Mouse (Mus musculus) hindbrain, embryonic 12.5 days (tissue): ENCODE data around the gene Chsy1. TPM values are rescaled to one million over a fixed set of nuclear protein-coding genes. Genes with fewer than 3 reads are reported as not detected.
"Not testable (repeated sequence)": the region's sequence is repeated elsewhere in the genome, so short reads cannot be mapped to it uniquely, and the experiment has no call there.

Source experiments
- ATAC-seq: fragments of 200-750 bp; cut with Nextera tagmentation; 2 replicates; pipeline ENCODE4 v1.8.0; 2017; ENCODE audit warnings: moderate TSS enrichment; ENCODE audit not compliant: low FRiP score
- H3K27ac ChIP-seq: fragments of 300-500 bp; sonication (generic); 2 replicates; pipeline ENCODE4 v1.5.1; 2016; ENCODE audit warnings: mild to moderate bottlenecking
- H3K27me3 ChIP-seq: fragments of 300-500 bp; sonication (generic); 2 replicates; pipeline ENCODE4 v1.6.1; 2016; ENCODE audit warnings: mild to moderate bottlenecking
- H3K36me3 ChIP-seq: fragments of 300-500 bp; sonication (generic); 2 replicates; pipeline ENCODE4 v1.6.1; 2016; ENCODE audit warnings: mild to moderate bottlenecking
- H3K4me1 ChIP-seq: fragments of 300-500 bp; sonication (generic); 2 replicates; pipeline ENCODE4 v1.6.1; 2016
- H3K4me2 ChIP-seq: fragments of 300-500 bp; sonication (generic); replicated peaks from 2 replicates; pipeline ENCODE4 v1.6.1; 2016; ENCODE audit warnings: mild to moderate bottlenecking
- H3K4me3 ChIP-seq: fragments of 300-500 bp; sonication (generic); 2 replicates; pipeline ENCODE4 v1.5.1; 2016; ENCODE audit warnings: mild to moderate bottlenecking
- H3K9ac ChIP-seq: fragments of 300-500 bp; sonication (generic); 2 replicates; pipeline ENCODE4 v1.6.1; 2016; ENCODE audit warnings: mild to moderate bottlenecking, moderate library complexity
- H3K9me3 ChIP-seq: fragments of 300-500 bp; sonication (generic); replicated peaks from 2 replicates; pipeline ENCODE4 v1.6.1; 2016; ENCODE audit warnings: mild to moderate bottlenecking
- WGBS: fragments of 180-500 bp; shearing (Covaris S2); methylation state at CpG from one replicate; pipeline ENCODE4 v1.1.7; 2016; 5-methylcytosine and 5-hydroxymethylcytosine counted together
- polyA plus RNA-seq: library from polyadenylated mRNA; unstranded; fragments of >200 nt; fragmentation: Nextera tagmentation; extraction: Ambion mirVana; gene quantifications from 2 replicates; pipeline ENCODE4 v1.2.1, GENCODE M21; 2016

Gene Chsy1
- polyA plus RNA-seq, 1 experiment from 2014 or later = 16.1 TPM

DNA sequence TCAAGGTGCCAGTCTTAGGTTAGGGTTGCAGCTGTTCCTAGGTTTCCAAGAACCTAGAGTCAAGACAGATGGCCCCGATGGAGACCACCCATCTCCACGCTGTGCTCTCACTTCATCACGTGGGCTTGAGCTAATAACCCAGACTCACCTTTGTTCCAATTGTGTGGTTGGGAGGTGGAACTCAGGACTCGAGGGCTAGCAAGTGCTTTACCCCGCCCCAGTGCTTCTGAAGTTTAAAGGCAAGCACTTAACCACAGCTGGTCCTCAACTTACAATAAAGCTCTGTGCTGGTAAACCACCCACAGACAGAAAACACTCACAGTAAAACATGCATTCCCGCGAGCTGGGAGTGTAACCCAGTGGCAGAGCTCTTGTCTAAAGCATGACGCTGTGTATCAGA is 74.1 kb downstream of the Chsy1 start:
- H3K4me1 ChIP-seq = peaks cover 10% of the 10 kb centered on the region; the same call in 1 of the 2 replicates
- H3K4me3 ChIP-seq = no peak overlapping the region
- 78% methylated on average over 8 of the region's 8 CpGs for WGBS
- H3K9ac ChIP-seq = no peak overlapping the region
- no peak for ATAC-seq
- no peaks in the 10 kb centered on the region for H3K36me3 ChIP-seq
- H3K9me3 ChIP-seq = no peaks in the 10 kb centered on the region
- no peaks in the 10 kb centered on the region for H3K27me3 ChIP-seq
- H3K27ac ChIP-seq = no peak overlapping the region
- no peak overlapping the region for H3K4me2 ChIP-seq

DNA sequence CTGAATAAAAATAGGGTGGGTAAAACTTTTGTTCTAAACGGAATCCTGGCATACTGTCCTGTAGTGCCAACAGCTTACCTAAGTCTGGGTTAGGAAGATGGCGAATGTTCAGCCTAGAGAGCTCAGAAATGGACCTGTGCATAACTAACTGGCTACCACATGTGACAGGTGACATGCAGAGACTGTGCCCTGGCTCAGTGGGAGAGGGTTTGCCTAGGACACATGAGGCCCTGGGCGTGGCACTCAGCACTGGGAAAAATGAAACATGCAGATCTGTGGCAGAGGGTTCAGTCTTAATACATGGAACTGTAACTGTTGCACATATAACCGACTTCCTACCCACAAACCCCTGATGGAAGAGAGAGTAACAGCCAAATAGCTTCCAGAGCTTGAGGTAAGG is 74.7 kb downstream of the Chsy1 start:
- no peak overlapping the region for H3K4me2 ChIP-seq
- H3K9me3 ChIP-seq = no peaks in the 10 kb centered on the region
- 83% methylated on average over 4 of the region's 4 CpGs for WGBS
- no peak for ATAC-seq
- H3K4me3 ChIP-seq = no peak overlapping the region
- H3K9ac ChIP-seq = no peak overlapping the region
- no peaks in the 10 kb centered on the region for H3K36me3 ChIP-seq
- H3K27me3 ChIP-seq = no peaks in the 10 kb centered on the region
- H3K27ac ChIP-seq = no peak overlapping the region
- peaks cover 8% of the 10 kb centered on the region; the same call in 1 of the 2 replicates for H3K4me1 ChIP-seq

DNA sequence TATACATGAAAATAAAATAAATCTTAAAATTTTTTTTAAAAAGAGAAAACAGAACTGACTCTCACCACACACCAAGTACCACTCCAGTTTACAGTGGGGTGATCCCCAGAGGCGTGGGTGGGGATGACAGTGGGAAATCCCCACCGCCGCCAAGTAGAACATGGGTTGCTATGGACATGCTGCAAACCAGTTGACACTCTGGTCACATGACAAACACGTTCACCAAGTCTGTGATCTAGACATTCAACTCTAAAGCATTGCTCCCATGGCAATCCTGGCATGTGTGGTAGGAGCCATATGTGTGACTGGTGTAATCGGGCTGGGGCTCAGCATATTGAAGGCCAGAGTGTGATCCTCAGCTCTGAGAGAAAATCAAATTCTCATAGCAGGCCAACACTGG is 76.1 kb downstream of the Chsy1 start:
- Histone ChIP-seq H3K4me3 (no peak overlapping the region), H3K4me2 (no peak overlapping the region), H3K27ac (no peak overlapping the region), H3K36me3 (no peaks in the 10 kb centered on the region), H3K27me3 (no peaks in the 10 kb centered on the region), H3K9me3 (no peaks in the 10 kb centered on the region), H3K4me1 (0 out of 2 replicates have a peak, but pooled peaks cover 5% of the 10 kb centered on the region), H3K9ac (no peak overlapping the region)
- no peak for ATAC-seq
- 88% methylated on average over 5 of the region's 5 CpGs for WGBS

- Histone ChIP-seq H3K4me3 (no peak overlapping the region), H3K4me2 (no peak overlapping the region), H3K9ac (no peak overlapping the region), H3K36me3 (no peaks in the 10 kb centered on the region), H3K27ac (no peak overlapping the region), H3K27me3 (no peaks in the 10 kb centered on the region), H3K9me3 (no peaks in the 10 kb centered on the region), H3K4me1 (0 out of 2 replicates have a peak, but pooled peaks cover 5% of the 10 kb centered on the region)
- WGBS = 91% methylated on average over 4 of the region's 4 CpGs
- no peak for ATAC-seq
Observed at GRCm38 (mm10) chr7:66187581-66188231, 78.4 kb downstream of the Chsy1 start.

DNA sequence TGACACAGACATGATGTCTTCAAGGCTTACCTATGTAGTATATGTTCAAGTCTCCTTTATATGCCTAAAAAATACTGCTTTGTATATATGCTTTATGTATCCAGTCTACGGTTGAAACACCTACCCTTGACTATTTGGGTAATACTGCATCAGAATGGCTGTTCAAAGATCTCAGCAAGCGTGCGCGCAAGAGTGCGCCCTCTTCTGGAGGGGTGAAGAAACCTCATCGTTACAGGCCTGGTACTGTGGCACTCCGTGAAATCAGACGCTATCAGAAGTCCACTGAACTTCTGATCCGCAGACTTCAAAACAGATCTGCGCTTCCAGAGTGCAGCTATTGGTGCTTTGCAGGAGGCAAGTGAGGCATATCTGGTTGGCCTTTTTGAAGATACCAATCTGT is 81.1 kb downstream of the Chsy1 start:
- H3K4me1 ChIP-seq, ATAC-seq, H3K27me3 ChIP-seq, H3K4me3 ChIP-seq, H3K36me3 ChIP-seq, H3K9me3 ChIP-seq, H3K27ac ChIP-seq, H3K4me2 ChIP-seq, H3K9ac ChIP-seq: not testable (repeated sequence)
- 87% methylated on average over 10 of the region's 10 CpGs for WGBS

DNA sequence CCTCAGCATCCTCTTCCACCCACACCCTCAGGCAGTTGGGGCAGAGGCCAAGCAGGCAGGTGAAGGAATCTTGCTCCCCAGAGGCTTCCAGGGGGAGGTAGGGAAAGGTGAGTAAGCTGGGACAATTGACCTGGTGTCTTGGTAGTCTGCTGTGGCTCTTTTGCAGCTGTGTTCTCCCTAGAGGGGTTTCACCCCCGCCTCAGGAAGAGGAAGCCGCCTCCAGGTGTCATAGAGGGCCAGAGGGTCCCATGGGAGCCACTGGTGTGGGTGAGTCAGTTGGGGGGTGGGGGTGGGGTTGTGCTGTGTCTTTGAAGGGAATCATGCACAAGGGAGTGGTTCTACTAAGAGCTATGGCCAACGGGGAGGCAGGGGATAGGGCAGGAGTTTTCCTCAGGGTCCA is 85.2 kb downstream of the Chsy1 start:
- WGBS = 78% methylated on average over 3 of the region's 3 CpGs
- H3K4me1 ChIP-seq = peaks cover 7% of the 10 kb centered on the region; the same call in 1 of the 2 replicates
- no peak overlapping the region for H3K4me3 ChIP-seq
- H3K27me3 ChIP-seq = no peaks in the 10 kb centered on the region
- H3K9ac ChIP-seq = no peak overlapping the region
- no peak for ATAC-seq
- H3K27ac ChIP-seq = no peak overlapping the region
- H3K9me3 ChIP-seq = no peaks in the 10 kb centered on the region
- H3K36me3 ChIP-seq = no peaks in the 10 kb centered on the region
- H3K4me2 ChIP-seq = no peak overlapping the region

GRCm38 (mm10) chr7:66195881-66196280 is 86.6 kb downstream of the Chsy1 start:
- H3K27ac ChIP-seq = no peak overlapping the region
- ATAC-seq = no peak
- 83% methylated on average over 1 of the region's 1 CpGs for WGBS

DNA sequence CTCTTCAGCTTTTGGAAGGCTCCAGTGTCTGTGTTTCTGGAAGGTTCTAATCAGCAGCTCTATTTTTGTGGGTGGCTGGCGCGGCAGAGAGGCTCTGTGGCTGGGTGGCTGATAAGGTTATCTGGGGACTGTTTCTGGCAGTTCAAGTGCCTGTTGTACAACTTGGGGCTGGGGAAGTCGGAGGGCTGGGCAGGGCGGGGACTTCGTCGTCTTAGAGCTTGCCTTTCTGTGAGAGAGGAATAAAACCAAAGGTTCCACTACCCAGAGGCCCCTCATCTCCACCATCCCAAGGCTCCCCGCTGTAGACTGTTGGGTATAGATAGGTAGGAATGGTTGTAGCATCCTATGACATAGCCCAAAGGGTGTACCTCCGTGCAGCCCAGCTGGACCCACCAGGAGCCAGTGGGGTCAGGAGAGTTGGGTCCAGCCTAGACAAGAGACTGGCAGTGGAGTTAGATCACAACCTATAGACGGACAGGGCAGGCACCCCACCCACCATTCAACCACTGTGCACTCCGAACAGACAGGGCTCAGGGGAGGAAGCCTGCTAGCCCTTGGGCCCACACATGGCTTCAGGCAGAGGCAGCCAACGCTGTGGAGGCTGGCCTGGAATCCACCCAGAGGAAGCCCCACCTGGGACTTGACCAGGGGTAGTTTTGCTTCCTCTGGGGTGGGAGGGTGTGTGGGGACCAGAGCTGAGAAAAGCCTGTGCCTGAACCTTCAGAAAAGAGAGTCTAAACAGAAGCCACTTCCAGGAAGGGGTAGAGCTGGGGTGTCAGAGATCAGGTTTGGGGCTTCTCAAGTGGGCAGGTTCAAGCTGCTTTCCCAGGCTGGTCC is 87.5 kb downstream of the Chsy1 start:
- Histone ChIP-seq H3K9ac (no peak overlapping the region), H3K4me3 (no peak overlapping the region), H3K36me3 (no peaks in the 10 kb centered on the region), H3K4me2 (no peak overlapping the region), H3K27ac (no peak overlapping the region), H3K27me3 (no peaks in the 10 kb centered on the region), H3K9me3 (no peaks in the 10 kb centered on the region), H3K4me1 (peaks cover 17% of the 10 kb centered on the region)
- ATAC-seq = no peak
- 84% methylated on average over 11 of the region's 11 CpGs for WGBS

More at GRCm38 (mm10) chr7:66195881-66196280, 86.6 kb downstream of the Chsy1 start:
- Histone ChIP-seq H3K9ac (no peak overlapping the region), H3K4me2 (no peak overlapping the region), H3K36me3 (no peaks in the 10 kb centered on the region), H3K4me1 (peaks cover 13% of the 10 kb centered on the region), H3K9me3 (no peaks in the 10 kb centered on the region), H3K27me3 (no peaks in the 10 kb centered on the region), H3K4me3 (no peak overlapping the region)

DNA sequence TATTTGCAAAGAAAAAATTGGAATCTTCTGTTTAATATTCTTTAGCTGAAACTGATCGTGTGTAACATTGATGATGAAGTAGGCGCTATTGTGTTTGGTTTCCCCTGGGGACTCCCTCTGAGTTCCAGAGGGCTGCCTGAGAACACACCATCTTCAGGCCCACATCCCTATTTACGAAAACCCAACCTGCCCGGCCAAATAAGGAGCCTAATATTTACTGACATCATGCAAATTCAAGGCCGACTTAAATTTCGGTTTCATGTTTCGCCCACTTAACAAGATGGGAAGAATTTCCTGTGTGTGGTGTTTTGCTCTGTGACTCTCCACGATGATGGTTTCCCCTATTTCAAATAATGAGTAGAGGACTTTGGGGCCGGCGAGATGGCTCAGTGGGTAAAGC is 89.1 kb downstream of the Chsy1 start:
- Histone ChIP-seq H3K36me3 (no peaks in the 10 kb centered on the region), H3K27ac (peak overlapping the region; percentile 66), H3K4me1 (peaks cover 17% of the 10 kb centered on the region), H3K9ac (no peak overlapping the region), H3K4me2 (no peak overlapping the region), H3K4me3 (no peak overlapping the region), H3K9me3 (no peaks in the 10 kb centered on the region), H3K27me3 (no peaks in the 10 kb centered on the region)
- ATAC-seq = no peak
- WGBS = 86% methylated on average over 10 of the region's 10 CpGs

- no peak overlapping the region for H3K4me3 ChIP-seq
- WGBS = 63% methylated on average over 5 of the region's 5 CpGs
- H3K27ac ChIP-seq = peak overlapping the region; percentile 66
- H3K9me3 ChIP-seq = no peaks in the 10 kb centered on the region
- 0 out of 2 replicates have a peak, but pooled peaks have one; percentile 38 for ATAC-seq
- no peaks in the 10 kb centered on the region for H3K36me3 ChIP-seq
- no peaks in the 10 kb centered on the region for H3K27me3 ChIP-seq
- H3K4me2 ChIP-seq = no peak overlapping the region
- H3K4me1 ChIP-seq = peaks cover 17% of the 10 kb centered on the region
- no peak overlapping the region for H3K9ac ChIP-seq
Observed at GRCm38 (mm10) chr7:66199391-66199831, 90.1 kb downstream of the Chsy1 start.

DNA sequence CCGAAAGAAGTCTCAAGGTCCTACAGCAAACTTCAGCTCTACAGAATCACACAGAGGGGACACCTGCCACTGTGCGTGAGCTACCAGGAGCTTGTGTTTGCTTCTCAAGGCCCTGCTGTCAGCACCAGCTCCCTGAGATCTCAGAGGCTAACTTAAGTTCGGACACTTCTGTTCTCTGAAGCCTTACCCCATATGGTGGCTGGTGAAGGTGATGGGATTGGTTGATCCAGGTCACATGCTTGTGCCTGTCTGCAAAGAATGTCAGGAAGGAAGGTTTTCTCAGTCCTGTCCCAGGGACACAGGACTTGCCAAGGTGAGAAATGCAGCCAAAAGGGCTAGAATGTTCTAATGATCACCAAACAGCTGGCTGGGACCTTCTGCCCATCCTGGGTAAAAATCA is 91.1 kb downstream of the Chsy1 start:
- H3K4me3 ChIP-seq = no peak overlapping the region
- no peak for ATAC-seq
- 82% methylated on average over 3 of the region's 3 CpGs for WGBS

GRCm38 (mm10) chr7:66200791-66201450 is 91.6 kb downstream of the Chsy1 start:
- no peak overlapping the region for H3K9ac ChIP-seq
- H3K36me3 ChIP-seq = no peaks in the 10 kb centered on the region
- no peak overlapping the region for H3K27ac ChIP-seq
- WGBS = 54% methylated on average over 8 of the region's 8 CpGs
- no peak overlapping the region for H3K4me3 ChIP-seq
- H3K27me3 ChIP-seq = no peaks in the 10 kb centered on the region
- no peaks in the 10 kb centered on the region for H3K9me3 ChIP-seq
- peaks cover 17% of the 10 kb centered on the region for H3K4me1 ChIP-seq
- 0 out of 2 replicates have a peak, but pooled peaks have one; percentile 43 for ATAC-seq
- H3K4me2 ChIP-seq = no peak overlapping the region

More for the DNA sequence above, 91.1 kb downstream of the Chsy1 start:
- no peak overlapping the region for H3K4me2 ChIP-seq
- H3K4me1 ChIP-seq = peaks cover 17% of the 10 kb centered on the region
- H3K27me3 ChIP-seq = no peaks in the 10 kb centered on the region
- no peak overlapping the region for H3K27ac ChIP-seq
- H3K36me3 ChIP-seq = no peaks in the 10 kb centered on the region
- no peaks in the 10 kb centered on the region for H3K9me3 ChIP-seq
- no peak overlapping the region for H3K9ac ChIP-seq
